Mouse (Mus musculus) CD8-positive naive resting alpha-beta T cell, adult 2 months (primary cell): ENCODE measurements at regions not wholly inside any gene's neighbourhood (a gene's known extent, or its start where the extent isn't known, plus 50 kb on each side); places are given as distances from the start of the nearest gene placed in this dataset.

ENCODE experiments used
- DNase-seq, 2 experiments: peaks; one replicate each; pipeline ENCODE4 v3.0.0; 2022; ENCODE audit warnings: low read depth in 2 of 2, low spot score in 2 of 2

DNA sequence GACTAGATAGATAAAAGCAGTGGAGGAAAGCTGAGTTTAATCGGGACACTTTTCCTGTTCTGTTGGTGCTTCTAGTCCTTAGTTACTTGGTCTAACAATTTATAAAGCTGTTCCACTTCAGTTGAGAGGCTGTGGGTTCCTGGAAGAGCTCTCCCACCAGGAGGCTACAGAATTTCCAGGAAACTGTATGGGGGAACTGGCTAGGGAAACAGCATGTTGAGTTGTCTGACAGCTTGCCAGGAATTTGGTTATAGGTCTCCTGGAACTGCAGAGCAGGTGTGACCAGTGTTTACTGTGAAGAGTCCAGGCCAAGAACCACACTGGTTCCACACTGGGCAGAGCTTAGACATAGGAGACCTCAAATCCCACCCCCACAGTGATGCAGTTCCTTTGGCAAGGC lies 65.0 kb upstream of the Pik3cg start:
- DNase-seq = no peak

- DNase-seq = no peak
Observed at GRCm38 (mm10) chr12:32279861-32280260, 71.4 kb upstream of the Pik3cg start.

- DNase-seq = no peak
Observed at GRCm38 (mm10) chr12:32280309-32280708, 71.8 kb upstream of the Pik3cg start.

DNA sequence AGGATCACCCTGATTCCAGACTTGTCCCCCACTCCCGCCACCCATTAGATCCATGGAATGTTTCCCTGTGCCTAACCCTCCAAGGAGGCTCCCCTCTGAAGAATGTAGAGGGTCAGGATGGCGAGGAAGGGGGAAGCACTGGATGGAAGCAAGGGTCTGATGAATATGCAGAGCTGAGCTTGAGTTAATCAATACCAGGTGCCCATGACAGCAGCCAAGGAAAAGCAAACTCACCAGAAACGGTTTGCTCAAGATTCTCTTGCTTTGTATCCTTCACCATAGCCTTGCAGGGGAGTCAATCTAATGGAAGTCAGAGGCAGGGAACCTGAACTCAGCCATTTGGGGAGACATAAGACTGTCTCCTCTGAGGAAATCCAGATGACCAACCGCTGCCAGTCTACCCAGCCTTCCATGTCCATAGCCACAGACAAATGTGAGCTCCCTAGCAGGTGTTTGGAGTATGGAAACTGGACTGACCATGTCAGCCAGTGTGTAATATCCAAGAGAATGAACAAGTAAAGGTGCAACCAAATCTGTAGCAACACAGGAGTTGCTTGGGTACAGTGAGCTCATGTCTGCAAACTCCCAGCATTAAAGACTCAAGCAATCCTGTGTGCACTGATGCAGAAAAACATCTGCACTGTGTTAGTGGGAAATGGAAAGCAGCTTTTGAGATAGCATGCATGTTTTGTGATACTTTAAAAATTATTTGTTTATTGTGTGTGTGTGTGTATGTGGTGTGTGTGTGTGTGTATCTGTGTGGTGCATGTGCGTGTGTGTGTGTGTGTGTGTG lies 74.1 kb upstream of the Pik3cg start:
- no peak for DNase-seq

- DNase-seq = no peak
Observed at GRCm38 (mm10) chr12:32285039-32285438, 76.6 kb upstream of the Pik3cg start.

DNA sequence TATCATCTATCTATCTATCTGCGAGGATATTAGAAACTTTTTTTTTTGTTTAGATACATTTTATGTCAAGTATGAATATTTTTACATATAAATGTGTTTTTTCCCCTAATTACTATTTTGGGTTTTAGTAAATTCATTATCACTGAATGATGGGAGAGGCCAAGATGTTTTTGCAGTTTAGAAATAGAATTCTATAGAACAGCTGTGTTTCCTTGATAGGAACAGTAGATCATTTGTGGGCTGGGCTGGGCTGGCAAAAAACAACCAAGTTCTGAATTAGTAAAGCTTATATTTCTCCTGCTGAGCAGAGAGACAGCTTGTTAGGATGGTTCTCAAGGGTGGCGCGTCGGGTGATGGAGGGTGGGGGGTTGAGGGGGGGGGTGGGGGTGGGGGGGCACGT lies 78.2 kb upstream of the Pik3cg start:
- DNase-seq = no peak

DNA sequence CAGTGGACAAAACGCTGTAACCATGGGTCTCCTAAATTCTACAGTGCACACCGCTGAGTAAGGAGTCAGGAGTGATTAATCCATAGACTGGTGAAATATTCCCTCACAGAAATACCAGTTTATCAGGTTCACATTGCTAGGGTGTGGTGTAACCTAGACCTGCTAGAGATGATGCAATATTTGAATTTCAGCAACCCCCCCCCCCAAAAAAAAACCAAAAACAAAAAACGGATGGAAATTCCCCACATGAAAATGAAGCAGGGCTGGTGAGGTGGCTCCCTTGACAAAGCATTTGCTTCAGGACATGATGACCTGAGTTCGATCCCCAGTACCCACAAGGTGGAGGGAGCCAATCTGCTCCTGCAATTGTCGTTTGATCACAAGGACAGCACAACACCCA lies 82.7 kb upstream of the Pik3cg start:
- DNase-seq = no peak

- peak; percentile 57 to 71 for DNase-seq
Observed at GRCm38 (mm10) chr12:32291962-32292748, 83.7 kb upstream of the Pik3cg start.

- no peak for DNase-seq
Observed at GRCm38 (mm10) chr12:32292749-32293128, 84.3 kb upstream of the Pik3cg start.

GRCm38 (mm10) chr12:32297431-32297830 lies 81.1 kb upstream of the Ccdc71l start:
- DNase-seq = no peak

DNA sequence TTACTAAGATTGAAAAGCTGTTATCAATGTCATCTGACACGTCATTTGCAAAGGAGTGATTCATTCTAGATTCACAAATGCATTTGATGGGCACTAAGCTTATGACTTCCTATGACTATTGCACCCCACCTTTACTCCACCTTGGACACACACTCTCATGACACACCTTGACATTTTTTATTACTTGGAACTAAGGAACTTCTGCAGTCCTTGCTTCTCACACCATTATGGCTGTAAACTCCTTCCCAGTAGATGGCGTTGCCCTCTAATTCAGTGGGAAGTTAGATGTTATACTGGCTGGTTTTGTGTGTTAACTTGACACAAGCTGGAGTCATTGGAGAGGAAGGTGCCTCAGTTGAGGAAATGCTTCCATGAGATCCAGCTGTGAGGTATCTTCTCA lies 78.8 kb upstream of the Ccdc71l start:
- DNase-seq = no peak

GRCm38 (mm10) chr12:32305736-32306135 lies 72.8 kb upstream of the Ccdc71l start:
- no peak for DNase-seq

GRCm38 (mm10) chr12:32306326-32306725 lies 72.2 kb upstream of the Ccdc71l start:
- no peak for DNase-seq

GRCm38 (mm10) chr12:32307280-32308006 lies 71.1 kb upstream of the Ccdc71l start:
- DNase-seq = no peak

DNA sequence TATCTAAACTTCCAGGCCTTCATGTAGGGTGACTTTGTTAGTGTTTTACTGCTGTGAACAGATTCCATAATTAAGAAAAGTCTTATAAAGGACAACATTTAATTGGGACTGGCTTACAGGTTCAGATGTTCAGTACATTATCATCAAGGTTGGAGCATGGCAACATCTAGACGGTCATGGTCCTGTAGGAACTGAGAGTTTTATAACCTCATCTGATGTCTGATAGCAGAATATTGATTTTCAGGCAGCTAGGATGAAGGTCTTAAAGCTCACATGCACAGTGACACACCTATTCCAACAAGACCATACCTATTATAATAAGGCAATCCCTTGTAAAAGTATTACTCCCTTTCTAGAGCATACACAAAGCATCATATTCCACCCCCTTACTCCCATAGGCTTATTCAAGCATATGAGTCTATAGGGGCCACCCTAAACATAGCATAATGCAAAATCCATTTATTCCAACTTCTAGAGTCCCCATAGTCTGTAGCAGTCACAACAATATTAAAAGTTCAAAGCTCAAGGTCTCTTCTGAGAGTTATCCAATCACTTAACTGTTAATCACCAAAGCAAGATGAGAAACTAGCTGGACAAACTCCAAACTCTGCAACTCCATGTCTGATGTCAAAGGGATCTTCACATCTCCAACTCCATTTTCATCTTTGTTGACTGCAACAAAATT lies 63.3 kb upstream of the Ccdc71l start:
- no peak for DNase-seq
